Mouse (Mus musculus): ENCODE measurements around the gene Psap. TPM values are rescaled to one million over a fixed set of nuclear protein-coding genes. Genes with fewer than 3 reads are reported as not detected.

The Psap gene
- total RNA-seq, 1 experiment = 365 TPM

- in situ Hi-C loops (cut with MboI; ENCODE audit: low sequenced_read_pairs in 2 of 2, unreplicated experiment in 2 of 2) = no loop called here
- Histone ChIP-seq H3K27ac (ENCODE audit: insufficient read depth, low read depth, low read length, poor library complexity, severe bottlenecking) (no peak overlapping the region), H3K9ac (ENCODE audit: insufficient read depth, low read depth, low read length, poor library complexity, severe bottlenecking) (no peak overlapping the region), H3K9me3 (ENCODE audit: control insufficient read depth, insufficient read depth, low read depth, low read length) (no peaks in the 10 kb centered on the region), H3K36me3 (ENCODE audit: control insufficient read depth, insufficient read depth, low read length, poor library complexity, severe bottlenecking) (no peaks in the 10 kb centered on the region), H3K4me3 (ENCODE audit: insufficient read depth in 1 of 2, low read depth in 1 of 2, low read length in 2 of 2, poor library complexity in 1 of 2, severe bottlenecking in 1 of 2) (no peak overlapping the region), H3K4me1 (ENCODE audit: control insufficient read depth in 2 of 2, insufficient read depth in 2 of 2, low read length in 2 of 2, poor library complexity in 1 of 2) (peaks cover 0 to 4% of the 10 kb centered on the region in 2 experiments; a peak in 1 of 4 replicates)
- no peak for TF ChIP-seq MAFK (IDR thresholded peaks at IDR 0.05; ENCODE audit: insufficient read depth, low read depth, low read length)
- TF ChIP-seq HCFC1 (IDR thresholded peaks at IDR 0.05; ENCODE audit: borderline replicate concordance, insufficient read depth, low read length) = no peak
- TF ChIP-seq ZC3H11A (IDR thresholded peaks at IDR 0.05; ENCODE audit: borderline replicate concordance, low read depth, low read length) = no peak
- TF ChIP-seq ZNF384 (IDR thresholded peaks at IDR 0.05; ENCODE audit: low read depth, low read length) = no peak
- TF ChIP-seq CHD2 (IDR thresholded peaks at IDR 0.05; ENCODE audit: low read depth, low read length) = no peak
- no peak for DNase-seq (ENCODE audit: low read depth, low spot score)
These were observed 16.7 kb upstream of the Psap start for GRCm38 (mm10) chr10:60260557-60261294.

- no peak for DNase-seq (ENCODE audit: low read depth, low spot score)
- in situ Hi-C loops (cut with MboI; ENCODE audit: low sequenced_read_pairs in 2 of 2, unreplicated experiment in 2 of 2) = no loop called here
- H3K4me1 ChIP-seq (ENCODE audit: control insufficient read depth in 2 of 2, insufficient read depth in 2 of 2, low read length in 2 of 2, poor library complexity in 1 of 2) = peaks cover 0 to 4% of the 10 kb centered on the region in 2 experiments; a peak in 1 of 4 replicates
- H3K27ac ChIP-seq (ENCODE audit: insufficient read depth, low read depth, low read length, poor library complexity, severe bottlenecking) = no peak overlapping the region
- H3K36me3 ChIP-seq (ENCODE audit: control insufficient read depth, insufficient read depth, low read length, poor library complexity, severe bottlenecking) = no peaks in the 10 kb centered on the region
- H3K9ac ChIP-seq (ENCODE audit: insufficient read depth, low read depth, low read length, poor library complexity, severe bottlenecking) = no peak overlapping the region
- no peak overlapping the region for H3K4me3 ChIP-seq (ENCODE audit: insufficient read depth in 1 of 2, low read depth in 1 of 2, low read length in 2 of 2, poor library complexity in 1 of 2, severe bottlenecking in 1 of 2)
- no peak for TF ChIP-seq ZC3H11A (IDR thresholded peaks at IDR 0.05; ENCODE audit: borderline replicate concordance, low read depth, low read length)
- no peak for TF ChIP-seq MAFK (IDR thresholded peaks at IDR 0.05; ENCODE audit: insufficient read depth, low read depth, low read length)
- TF ChIP-seq HCFC1 (IDR thresholded peaks at IDR 0.05; ENCODE audit: borderline replicate concordance, insufficient read depth, low read length) = no peak
- no peak for TF ChIP-seq ZNF384 (IDR thresholded peaks at IDR 0.05; ENCODE audit: low read depth, low read length)
- no peak for TF ChIP-seq CHD2 (IDR thresholded peaks at IDR 0.05; ENCODE audit: low read depth, low read length)
- H3K9me3 ChIP-seq (ENCODE audit: control insufficient read depth, insufficient read depth, low read depth, low read length) = no peaks in the 10 kb centered on the region
These were observed 15.9 kb upstream of the Psap start for GRCm38 (mm10) chr10:60261530-60261929.

- Histone ChIP-seq H3K4me3 (ENCODE audit: insufficient read depth in 1 of 2, low read depth in 1 of 2, low read length in 2 of 2, poor library complexity in 1 of 2, severe bottlenecking in 1 of 2) (no peak overlapping the region), H3K9ac (ENCODE audit: insufficient read depth, low read depth, low read length, poor library complexity, severe bottlenecking) (no peak overlapping the region), H3K9me3 (ENCODE audit: control insufficient read depth, insufficient read depth, low read depth, low read length) (no peaks in the 10 kb centered on the region), H3K27ac (ENCODE audit: insufficient read depth, low read depth, low read length, poor library complexity, severe bottlenecking) (no peak overlapping the region), H3K36me3 (ENCODE audit: control insufficient read depth, insufficient read depth, low read length, poor library complexity, severe bottlenecking) (no peaks in the 10 kb centered on the region), H3K4me1 (ENCODE audit: control insufficient read depth in 2 of 2, insufficient read depth in 2 of 2, low read length in 2 of 2, poor library complexity in 1 of 2) (peaks cover 0 to 4% of the 10 kb centered on the region in 2 experiments; a peak in 1 of 4 replicates)
- TF ChIP-seq ZNF384 (IDR thresholded peaks at IDR 0.05; ENCODE audit: low read depth, low read length) (no peak), CHD2 (IDR thresholded peaks at IDR 0.05; ENCODE audit: low read depth, low read length) (no peak), ZC3H11A (IDR thresholded peaks at IDR 0.05; ENCODE audit: borderline replicate concordance, low read depth, low read length) (no peak), HCFC1 (IDR thresholded peaks at IDR 0.05; ENCODE audit: borderline replicate concordance, insufficient read depth, low read length) (no peak)
- in situ Hi-C loops (cut with MboI; ENCODE audit: low sequenced_read_pairs in 2 of 2, unreplicated experiment in 2 of 2) = no loop called here
- DNase-seq (ENCODE audit: low read depth, low spot score) = no peak
These were observed 15.0 kb upstream of the Psap start for GRCm38 (mm10) chr10:60262386-60262785.

GRCm38 (mm10) chr10:60263351-60263750 is 14.1 kb upstream of the Psap start:
- H3K9me3 ChIP-seq (ENCODE audit: control insufficient read depth, insufficient read depth, low read depth, low read length) = no peaks in the 10 kb centered on the region
- in situ Hi-C loops (cut with MboI; ENCODE audit: low sequenced_read_pairs in 2 of 2, unreplicated experiment in 2 of 2) = no loop called here
- H3K4me3 ChIP-seq (ENCODE audit: insufficient read depth in 1 of 2, low read depth in 1 of 2, low read length in 2 of 2, poor library complexity in 1 of 2, severe bottlenecking in 1 of 2) = peak overlapping the region in 1 of 2 experiments; percentile 5; a peak in 1 of 4 replicates
- no peaks in the 10 kb centered on the region for H3K36me3 ChIP-seq (ENCODE audit: control insufficient read depth, insufficient read depth, low read length, poor library complexity, severe bottlenecking)
- no peak overlapping the region for H3K27ac ChIP-seq (ENCODE audit: insufficient read depth, low read depth, low read length, poor library complexity, severe bottlenecking)
- peaks cover 0 to 4% of the 10 kb centered on the region in 2 experiments; a peak in 1 of 4 replicates for H3K4me1 ChIP-seq (ENCODE audit: control insufficient read depth in 2 of 2, insufficient read depth in 2 of 2, low read length in 2 of 2, poor library complexity in 1 of 2)
- no peak overlapping the region; the same call in 1 of the 2 replicates for H3K9ac ChIP-seq (ENCODE audit: insufficient read depth, low read depth, low read length, poor library complexity, severe bottlenecking)
- TF ChIP-seq MAFK (IDR thresholded peaks at IDR 0.05; ENCODE audit: insufficient read depth, low read depth, low read length) (no peak), HCFC1 (IDR thresholded peaks at IDR 0.05; ENCODE audit: borderline replicate concordance, insufficient read depth, low read length) (no peak), CHD2 (IDR thresholded peaks at IDR 0.05; ENCODE audit: low read depth, low read length) (no peak), ZC3H11A (IDR thresholded peaks at IDR 0.05; ENCODE audit: borderline replicate concordance, low read depth, low read length) (no peak)
- DNase-seq (ENCODE audit: low read depth, low spot score) = no peak

Data from ES-E14 (cell line).